Mouse (Mus musculus) intestine, embryonic 15.5 days (tissue): Measurements from ENCODE around the gene Rgs3. TPM values are rescaled to one million over a fixed set of nuclear protein-coding genes. Genes with fewer than 3 reads are reported as not detected.
A peak's percentile ranks its signal among the peaks of the same experiment; 100 is the strongest.

Experiments
- ATAC-seq: fragments of 200-750 bp; cut with Nextera tagmentation; 2 replicates; pipeline ENCODE4 v1.8.0; 2017; ENCODE audit warnings: moderate TSS enrichment, moderate library complexity
- H3K27ac ChIP-seq: fragments of 300-500 bp; sonication (generic); 2 replicates; pipeline ENCODE4 v1.5.1; 2015; ENCODE audit warnings: mild to moderate bottlenecking, inconsistent platforms
- H3K27me3 ChIP-seq: fragments of 300-500 bp; sonication (generic); replicated peaks from 2 replicates; pipeline ENCODE4 v1.6.1; 2015; ENCODE audit warnings: inconsistent platforms
- H3K36me3 ChIP-seq: fragments of 300-500 bp; sonication (generic); 2 replicates; pipeline ENCODE4 v1.6.1; 2015; ENCODE audit warnings: inconsistent platforms
- H3K4me1 ChIP-seq: fragments of 300-500 bp; sonication (generic); replicated peaks from 2 replicates; pipeline ENCODE4 v1.6.1; 2015; ENCODE audit warnings: inconsistent platforms
- H3K4me2 ChIP-seq: fragments of 300-500 bp; sonication (generic); replicated peaks from 2 replicates; pipeline ENCODE4 v1.6.1; 2015; ENCODE audit warnings: mild to moderate bottlenecking, inconsistent platforms
- H3K4me3 ChIP-seq: fragments of 300-500 bp; sonication (generic); replicated peaks from 2 replicates; pipeline ENCODE4 v1.5.1; 2015; ENCODE audit warnings: inconsistent platforms
- H3K9ac ChIP-seq: fragments of 300-500 bp; sonication (generic); 2 replicates; pipeline ENCODE4 v1.6.1; 2015; ENCODE audit warnings: inconsistent platforms
- H3K9me3 ChIP-seq: fragments of 300-500 bp; sonication (generic); 2 replicates; pipeline ENCODE4 v1.6.1; 2016; ENCODE audit warnings: inconsistent platforms
- WGBS: fragments of 180-500 bp; shearing (Covaris S2); methylation state at CpG from one replicate; pipeline ENCODE4 v1.1.7; 2015; 5-methylcytosine and 5-hydroxymethylcytosine counted together
- polyA plus RNA-seq: library from polyadenylated mRNA; unstranded; fragments of >200 nt; fragmentation: Nextera tagmentation; extraction: Ambion mirVana; gene quantifications from 2 replicates; pipeline ENCODE4 v1.2.1, GENCODE M21; 2015

Gene Rgs3
- polyA plus RNA-seq, 1 experiment from 2014 or later = 46.3 TPM

- peak; percentile 71 for ATAC-seq
- H3K9me3 ChIP-seq = no peaks in the 10 kb centered on the region
Measured at GRCm38 (mm10) chr4:62560963-62561629, 1.4 kb downstream of the Rgs3 start.

DNA sequence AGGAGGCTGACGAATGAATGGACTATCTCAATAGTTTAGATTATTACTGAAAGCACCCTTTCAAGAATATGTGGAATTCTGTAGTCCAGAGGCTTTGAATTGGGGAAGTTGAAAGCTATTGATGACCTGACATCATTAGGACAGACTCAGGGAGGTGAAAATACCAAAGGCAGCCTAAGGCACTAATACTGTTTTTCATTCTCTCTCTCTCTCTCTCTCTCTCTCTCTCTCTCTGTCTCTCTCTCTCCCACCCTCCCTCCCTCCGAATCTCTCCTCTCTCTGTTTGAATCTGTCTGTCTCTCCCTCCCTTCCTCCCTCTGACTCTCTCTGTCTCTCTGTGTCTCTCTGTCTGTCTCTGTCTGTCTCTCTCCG, 2.0 kb downstream of the Rgs3 start:
- H3K27ac ChIP-seq = no peak overlapping the region
- H3K4me3 ChIP-seq = no peak overlapping the region
- no peak overlapping the region for H3K9ac ChIP-seq
- ATAC-seq = 0 out of 2 replicates have a peak, but pooled peaks have one; percentile 8
- peaks cover 9% of the 10 kb centered on the region; the same call in 1 of the 2 replicates for H3K4me1 ChIP-seq
- H3K4me2 ChIP-seq = no peak overlapping the region
- 60% methylated on average over 3 of the region's 3 CpGs for WGBS
- H3K27me3 ChIP-seq = no peaks in the 10 kb centered on the region
- no peaks in the 10 kb centered on the region for H3K36me3 ChIP-seq
- H3K9me3 ChIP-seq = no peaks in the 10 kb centered on the region

More at GRCm38 (mm10) chr4:62560963-62561629, 1.4 kb downstream of the Rgs3 start:
- Histone ChIP-seq H3K4me3 (no peak overlapping the region), H3K27me3 (no peaks in the 10 kb centered on the region), H3K4me2 (no peak overlapping the region), H3K9ac (no peak overlapping the region), H3K27ac (no peak overlapping the region), H3K36me3 (no peaks in the 10 kb centered on the region), H3K4me1 (0 out of 2 replicates have a peak, but pooled peaks cover 4% of the 10 kb centered on the region)
- WGBS = 22% methylated on average over 4 of the region's 4 CpGs

GRCm38 (mm10) chr4:62562006-62562405, 2.4 kb downstream of the Rgs3 start:
- H3K9me3 ChIP-seq = no peaks in the 10 kb centered on the region
- no peak for ATAC-seq
- no peak overlapping the region for H3K27ac ChIP-seq
- WGBS = 63% methylated on average over 4 of the region's 4 CpGs
- H3K27me3 ChIP-seq = no peaks in the 10 kb centered on the region
- no peak overlapping the region for H3K4me2 ChIP-seq
- H3K4me3 ChIP-seq = no peak overlapping the region
- no peaks in the 10 kb centered on the region for H3K36me3 ChIP-seq
- peaks cover 10% of the 10 kb centered on the region; the same call in 1 of the 2 replicates for H3K4me1 ChIP-seq
- H3K9ac ChIP-seq = no peak overlapping the region

GRCm38 (mm10) chr4:62566530-62566929, 6.9 kb downstream of the Rgs3 start:
- Histone ChIP-seq H3K27ac (0 out of 2 replicates have a peak overlapping the region, but pooled peaks have one; percentile 13), H3K36me3 (no peaks in the 10 kb centered on the region), H3K27me3 (no peaks in the 10 kb centered on the region), H3K9ac (no peak overlapping the region), H3K4me1 (peaks cover 8% of the 10 kb centered on the region; the same call in 1 of the 2 replicates), H3K4me3 (no peak overlapping the region), H3K4me2 (no peak overlapping the region), H3K9me3 (no peaks in the 10 kb centered on the region)
- ATAC-seq = peak; percentile 59; the same call in 1 of the 2 replicates
- WGBS = 38% methylated on average over 4 of the region's 4 CpGs

GRCm38 (mm10) chr4:62567696-62568095, 8.0 kb downstream of the Rgs3 start:
- peaks cover 7% of the 10 kb centered on the region; the same call in 1 of the 2 replicates for H3K4me1 ChIP-seq
- no peaks in the 10 kb centered on the region for H3K36me3 ChIP-seq
- no peak overlapping the region for H3K4me2 ChIP-seq
- no peaks in the 10 kb centered on the region for H3K9me3 ChIP-seq
- WGBS = 88% methylated on average over 6 of the region's 6 CpGs
- no peak overlapping the region for H3K4me3 ChIP-seq
- no peak overlapping the region for H3K9ac ChIP-seq
- ATAC-seq = no peak
- H3K27ac ChIP-seq = no peak overlapping the region
- H3K27me3 ChIP-seq = no peaks in the 10 kb centered on the region

DNA sequence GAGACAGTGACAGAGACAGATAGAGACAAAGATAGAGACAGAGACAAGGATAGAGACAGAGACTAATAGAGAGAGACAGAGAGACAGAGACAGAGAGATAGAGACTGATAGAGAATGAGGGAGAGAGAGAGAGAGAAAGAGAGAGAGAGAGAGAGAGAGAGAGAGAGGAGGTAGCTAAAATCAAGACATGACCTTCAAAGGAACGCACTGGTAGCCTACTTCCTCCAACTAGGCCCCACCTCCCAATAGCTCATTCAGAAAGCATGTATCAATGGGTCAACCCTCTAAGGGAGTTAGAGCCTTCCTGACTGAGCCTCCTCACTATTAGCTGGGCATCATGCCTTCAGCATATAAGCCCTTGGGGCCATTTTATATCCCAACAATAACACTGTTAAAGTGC, 8.7 kb downstream of the Rgs3 start:
- H3K36me3 ChIP-seq = no peaks in the 10 kb centered on the region
- H3K27me3 ChIP-seq = no peaks in the 10 kb centered on the region
- peaks cover 7% of the 10 kb centered on the region; the same call in 1 of the 2 replicates for H3K4me1 ChIP-seq
- H3K4me2 ChIP-seq = no peak overlapping the region
- no peak overlapping the region for H3K9ac ChIP-seq
- no peak for ATAC-seq
- WGBS = 75% methylated on average over 1 of the region's 1 CpGs
- H3K9me3 ChIP-seq = no peaks in the 10 kb centered on the region
- H3K4me3 ChIP-seq = no peak overlapping the region
- H3K27ac ChIP-seq = no peak overlapping the region

- 91% methylated on average over 5 of the region's 5 CpGs for WGBS
- Histone ChIP-seq H3K9ac (no peak overlapping the region), H3K27ac (peak overlapping the region; percentile 44; the same call in 1 of the 2 replicates), H3K27me3 (no peaks in the 10 kb centered on the region), H3K4me1 (peaks cover 7% of the 10 kb centered on the region; the same call in 1 of the 2 replicates), H3K9me3 (no peaks in the 10 kb centered on the region), H3K4me2 (no peak overlapping the region), H3K36me3 (no peaks in the 10 kb centered on the region), H3K4me3 (no peak overlapping the region)
- no peak for ATAC-seq
Measured at GRCm38 (mm10) chr4:62569603-62570002, 10.0 kb downstream of the Rgs3 start.

- peak overlapping the region; percentile 51; the same call in 1 of the 2 replicates for H3K27ac ChIP-seq
- H3K4me3 ChIP-seq = no peak overlapping the region
- no peaks in the 10 kb centered on the region for H3K36me3 ChIP-seq
- WGBS = 40% methylated on average over 5 of the region's 5 CpGs
- no peaks in the 10 kb centered on the region for H3K27me3 ChIP-seq
- H3K4me2 ChIP-seq = no peak overlapping the region
- no peak overlapping the region for H3K9ac ChIP-seq
- peaks cover 7% of the 10 kb centered on the region; the same call in 1 of the 2 replicates for H3K4me1 ChIP-seq
- no peak for ATAC-seq
- H3K9me3 ChIP-seq = no peaks in the 10 kb centered on the region
Measured at GRCm38 (mm10) chr4:62570029-62570428, 10.4 kb downstream of the Rgs3 start.

- peak; percentile 66 for ATAC-seq
- H3K36me3 ChIP-seq = no peaks in the 10 kb centered on the region
- H3K4me3 ChIP-seq = peak overlapping the region; percentile 50
- peak overlapping the region; percentile 79 for H3K4me2 ChIP-seq
- H3K4me1 ChIP-seq = peaks cover 15% of the 10 kb centered on the region
- 27% methylated on average over 18 of the region's 18 CpGs for WGBS
- H3K9me3 ChIP-seq = no peaks in the 10 kb centered on the region
- peaks cover 14% of the 10 kb centered on the region; the same call in 1 of the 2 replicates for H3K27me3 ChIP-seq
- H3K27ac ChIP-seq = no peak overlapping the region
- H3K9ac ChIP-seq = peak overlapping the region; percentile 71
Measured at GRCm38 (mm10) chr4:62582365-62583264, 23.0 kb downstream of the Rgs3 start.

- H3K27ac ChIP-seq = 0 out of 2 replicates have a peak overlapping the region, but pooled peaks have one; percentile 32
Measured at GRCm38 (mm10) chr4:62583265-62584092, 23.8 kb downstream of the Rgs3 start.

DNA sequence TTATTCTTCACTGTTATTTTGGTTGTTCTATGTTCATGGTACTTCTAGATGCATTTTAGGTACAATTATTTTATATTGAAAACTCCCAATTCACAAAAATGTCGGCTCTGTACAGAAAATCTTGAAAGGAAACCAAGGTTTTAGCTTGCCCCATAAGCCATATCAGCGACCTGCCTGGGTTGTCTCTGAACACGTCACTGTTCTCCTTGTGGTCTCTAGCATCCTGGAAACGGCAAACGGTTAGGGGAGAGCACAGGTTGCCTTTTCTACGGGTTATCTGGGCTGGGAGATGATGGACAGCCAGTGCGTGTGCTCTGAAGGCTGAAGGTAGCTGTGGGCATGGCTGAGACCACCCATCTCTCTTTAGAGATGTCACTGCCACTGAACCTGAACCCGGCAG, 27.4 kb downstream of the Rgs3 start:
- H3K4me1 ChIP-seq = peaks cover 17% of the 10 kb centered on the region

More at GRCm38 (mm10) chr4:62583265-62584092, 23.8 kb downstream of the Rgs3 start:
- Histone ChIP-seq H3K4me3 (peak overlapping the region; percentile 50), H3K4me2 (peak overlapping the region; percentile 79), H3K36me3 (no peaks in the 10 kb centered on the region), H3K9me3 (no peaks in the 10 kb centered on the region), H3K9ac (peak overlapping the region; percentile 71), H3K27me3 (peaks cover 14% of the 10 kb centered on the region; the same call in 1 of the 2 replicates), H3K4me1 (peaks cover 15% of the 10 kb centered on the region)
- WGBS = 2% methylated on average over 41 of the region's 42 CpGs
- ATAC-seq = peak; percentile 96

More for the DNA sequence above, 27.4 kb downstream of the Rgs3 start:
- no peaks in the 10 kb centered on the region for H3K36me3 ChIP-seq
- H3K4me3 ChIP-seq = no peak overlapping the region
- H3K4me2 ChIP-seq = no peak overlapping the region
- no peak overlapping the region for H3K9ac ChIP-seq
- 84% methylated on average over 8 of the region's 8 CpGs for WGBS
- no peaks in the 10 kb centered on the region for H3K9me3 ChIP-seq
- no peak overlapping the region for H3K27ac ChIP-seq
- ATAC-seq = no peak
- H3K27me3 ChIP-seq = peaks cover 14% of the 10 kb centered on the region; the same call in 1 of the 2 replicates
